Mouse (Mus musculus): ENCODE results near the gene Fem1a.

Gene Fem1a

GRCm38 (mm10) chr17:56256239-56256881 is at the start of gene Fem1a:
Gene Fem1a (plus strand): TSS chr17:56256810.
- peak; percentile 88 for DNase-seq (ENCODE audit: extremely low read depth, insufficient read length, low spot score)

GRCm38 (mm10) chr17:56206986-56207674 is 49.5 kb upstream of the Fem1a start:
- no peak for DNase-seq (ENCODE audit: extremely low read depth, insufficient read length, low spot score)

DNA sequence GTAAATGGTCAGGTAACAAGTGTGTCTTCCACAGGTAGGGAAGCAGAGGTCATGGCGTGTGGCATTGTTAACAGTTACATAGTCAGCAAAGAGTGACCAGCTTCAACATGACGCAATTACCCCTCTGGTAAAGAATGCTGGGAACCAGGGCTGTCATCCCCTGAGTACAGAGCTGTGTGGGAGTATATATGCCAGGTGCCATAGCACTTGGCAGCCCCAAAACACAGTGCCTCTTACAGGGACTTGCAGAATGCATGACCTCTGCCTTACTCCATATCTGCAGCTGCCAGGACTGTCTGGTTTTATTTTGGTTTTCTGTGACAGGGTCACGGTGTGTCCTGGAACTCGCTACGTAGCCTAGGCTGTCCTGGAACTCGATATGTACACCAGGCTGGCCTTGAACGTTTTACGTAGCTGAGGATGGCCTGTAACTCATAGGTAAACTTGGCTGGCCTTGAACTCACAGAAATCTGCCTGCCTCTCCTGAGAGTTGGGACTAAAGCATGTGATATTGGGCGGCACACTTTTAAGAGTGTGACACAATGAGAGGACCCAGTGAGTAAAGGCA is 48.6 kb upstream of the Fem1a start:
- DNase-seq (ENCODE audit: extremely low read depth, insufficient read length, low spot score), result no peak

DNA sequence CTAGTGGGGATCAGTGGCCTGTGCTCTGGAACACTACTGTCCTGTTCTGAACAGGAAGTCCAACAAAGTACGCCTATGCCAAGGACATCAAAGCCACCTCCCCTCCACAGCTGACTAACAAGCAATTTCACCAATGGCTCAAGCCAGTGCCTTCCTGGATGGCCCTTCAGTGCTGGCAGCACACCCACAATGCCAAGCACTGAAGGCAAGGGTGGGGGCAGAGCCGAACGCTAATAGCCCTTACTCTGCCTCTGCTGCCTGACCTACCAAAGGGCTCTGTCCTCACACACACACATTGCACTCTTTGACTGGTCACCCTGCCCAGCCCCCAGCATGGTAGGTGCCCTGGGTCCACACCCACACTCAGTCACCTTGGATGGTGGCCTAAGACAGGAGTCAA is 47.8 kb upstream of the Fem1a start:
- no peak for DNase-seq (ENCODE audit: extremely low read depth, insufficient read length, low spot score)

DNA sequence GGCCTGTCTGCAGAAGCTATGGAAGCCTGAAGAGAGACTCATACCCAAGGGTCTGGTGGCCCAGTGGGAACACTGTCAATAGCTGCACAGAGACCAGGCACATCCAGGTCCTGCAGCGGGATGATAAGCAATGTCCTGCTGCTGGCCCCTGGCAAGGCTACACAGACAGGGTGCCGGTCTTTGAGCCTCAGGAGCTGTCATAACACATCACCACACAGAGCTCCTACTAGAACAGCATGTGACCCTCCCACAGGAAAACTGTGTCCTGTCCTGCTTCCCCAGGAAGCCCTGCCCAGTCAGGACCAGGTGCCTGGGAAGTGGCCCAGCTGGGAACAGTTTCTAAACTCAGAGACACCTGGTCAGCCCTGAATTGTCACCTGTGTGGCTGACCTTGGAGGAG is 45.5 kb upstream of the Fem1a start:
- no peak for DNase-seq (ENCODE audit: extremely low read depth, insufficient read length, low spot score)

- no peak for DNase-seq (ENCODE audit: extremely low read depth, insufficient read length, low spot score)
Observed at GRCm38 (mm10) chr17:56212676-56213075, 43.9 kb upstream of the Fem1a start.

GRCm38 (mm10) chr17:56214229-56214628 is 42.4 kb upstream of the Fem1a start:
- no peak for DNase-seq (ENCODE audit: extremely low read depth, insufficient read length, low spot score)

- no peak for DNase-seq (ENCODE audit: extremely low read depth, insufficient read length, low spot score)
Observed at GRCm38 (mm10) chr17:56217670-56218069, 38.9 kb upstream of the Fem1a start.

- peak; percentile 88 for DNase-seq (ENCODE audit: extremely low read depth, insufficient read length, low spot score)
Observed at GRCm38 (mm10) chr17:56218377-56219191, 38.0 kb upstream of the Fem1a start, which contains the start of gene Dpp9. Gene Dpp9 (minus strand): TSS chr17:56218905.

- no peak for DNase-seq (ENCODE audit: extremely low read depth, insufficient read length, low spot score)
Observed at GRCm38 (mm10) chr17:56219251-56219650, 37.4 kb upstream of the Fem1a start.

GRCm38 (mm10) chr17:56219805-56220204 is 36.8 kb upstream of the Fem1a start:
- DNase-seq (ENCODE audit: extremely low read depth, insufficient read length, low spot score), result no peak

GRCm38 (mm10) chr17:56224916-56225315 is 31.7 kb upstream of the Fem1a start:
- DNase-seq (ENCODE audit: extremely low read depth, insufficient read length, low spot score), result no peak

DNA sequence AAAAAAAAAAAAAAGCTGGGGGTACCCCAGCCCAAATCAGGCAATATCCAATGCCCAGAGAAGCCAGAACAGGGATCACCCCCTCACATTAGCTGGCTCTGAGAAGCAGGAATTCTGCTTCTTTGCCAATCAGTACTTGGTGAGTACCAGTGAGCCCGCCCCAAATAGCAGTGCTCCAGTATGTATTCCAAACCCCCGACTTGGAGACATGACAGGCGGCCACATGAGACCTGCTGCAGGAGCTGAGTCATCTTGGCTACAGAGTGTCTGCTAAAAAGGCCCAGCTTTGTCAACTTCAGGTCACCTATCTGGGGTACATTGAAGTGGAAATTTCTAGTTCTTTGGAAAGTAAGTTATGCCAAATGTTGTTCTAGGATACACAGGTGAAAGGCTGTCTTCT is 30.0 kb upstream of the Fem1a start:
- DNase-seq (ENCODE audit: extremely low read depth, insufficient read length, low spot score), result no peak

DNA sequence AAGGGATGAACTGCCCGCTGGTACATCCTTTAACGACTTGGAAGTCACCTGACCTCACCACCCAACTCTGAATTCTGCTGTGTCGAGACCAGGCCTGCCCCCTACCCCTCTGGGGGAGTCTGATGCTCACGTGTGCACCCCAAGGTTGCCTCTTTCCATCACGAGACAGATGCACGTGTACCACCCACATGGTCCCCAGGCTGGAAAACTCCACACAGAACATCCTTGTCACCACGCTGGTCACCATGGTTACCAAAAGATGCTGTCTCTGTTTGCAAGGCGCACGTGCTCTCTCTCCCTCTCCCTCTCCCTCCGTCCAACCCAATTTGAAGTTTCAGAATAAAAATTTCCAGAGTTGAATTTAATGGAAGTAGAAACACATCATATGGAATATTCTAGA is 26.7 kb upstream of the Fem1a start:
- no peak for DNase-seq (ENCODE audit: extremely low read depth, insufficient read length, low spot score)

- no peak for DNase-seq (ENCODE audit: extremely low read depth, insufficient read length, low spot score)
Observed at GRCm38 (mm10) chr17:56233389-56233788, 23.2 kb upstream of the Fem1a start.

- peak; percentile 30 for DNase-seq (ENCODE audit: extremely low read depth, insufficient read length, low spot score)
Observed at GRCm38 (mm10) chr17:56233818-56234469, 22.7 kb upstream of the Fem1a start.

DNA sequence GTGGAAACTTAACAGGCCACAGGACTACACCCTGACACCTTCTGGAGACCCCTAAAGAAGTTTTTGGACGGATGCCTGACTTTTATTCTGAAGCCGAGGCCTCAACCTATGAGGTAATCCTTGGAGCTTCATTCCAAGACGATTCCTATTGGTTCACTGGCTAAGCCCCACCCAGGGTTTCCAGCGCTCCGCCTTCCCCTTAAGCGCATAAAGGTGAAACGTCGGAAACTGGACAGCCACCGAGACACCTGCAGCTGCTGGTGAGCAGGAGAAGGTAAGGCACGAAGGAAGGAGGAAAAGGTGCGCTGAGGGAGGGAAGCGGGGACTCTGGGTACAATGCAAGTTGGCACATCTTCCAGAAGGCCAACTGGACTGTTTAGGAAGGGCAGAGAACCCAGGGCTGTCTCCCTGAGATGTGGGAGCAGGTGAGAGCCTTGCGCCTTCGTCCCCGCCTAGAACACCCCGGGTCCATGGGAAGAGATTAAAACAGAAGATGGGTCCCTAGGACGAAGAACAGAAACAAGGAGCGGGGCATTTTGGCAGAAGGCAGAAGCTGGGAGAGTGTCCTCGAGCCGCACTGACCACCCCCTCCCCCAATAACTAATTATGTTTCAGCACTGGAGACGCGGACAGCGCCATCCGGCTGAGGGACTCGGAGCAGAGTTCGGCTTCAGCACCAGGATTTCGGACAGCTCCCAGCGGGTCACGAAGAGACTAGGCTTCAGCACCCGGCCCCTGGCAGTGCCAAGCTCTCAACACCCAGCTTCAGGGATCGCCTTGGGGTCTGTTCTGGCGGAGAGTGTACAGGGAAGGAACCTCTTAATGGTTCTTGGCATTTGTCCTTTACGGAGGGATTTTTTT is 14.8 kb upstream of the Fem1a start:
- peak; percentile 53 for DNase-seq (ENCODE audit: extremely low read depth, insufficient read length, low spot score)

GRCm38 (mm10) chr17:56245608-56246007 is 11.0 kb upstream of the Fem1a start:
- DNase-seq (ENCODE audit: extremely low read depth, insufficient read length, low spot score), result no peak

DNA sequence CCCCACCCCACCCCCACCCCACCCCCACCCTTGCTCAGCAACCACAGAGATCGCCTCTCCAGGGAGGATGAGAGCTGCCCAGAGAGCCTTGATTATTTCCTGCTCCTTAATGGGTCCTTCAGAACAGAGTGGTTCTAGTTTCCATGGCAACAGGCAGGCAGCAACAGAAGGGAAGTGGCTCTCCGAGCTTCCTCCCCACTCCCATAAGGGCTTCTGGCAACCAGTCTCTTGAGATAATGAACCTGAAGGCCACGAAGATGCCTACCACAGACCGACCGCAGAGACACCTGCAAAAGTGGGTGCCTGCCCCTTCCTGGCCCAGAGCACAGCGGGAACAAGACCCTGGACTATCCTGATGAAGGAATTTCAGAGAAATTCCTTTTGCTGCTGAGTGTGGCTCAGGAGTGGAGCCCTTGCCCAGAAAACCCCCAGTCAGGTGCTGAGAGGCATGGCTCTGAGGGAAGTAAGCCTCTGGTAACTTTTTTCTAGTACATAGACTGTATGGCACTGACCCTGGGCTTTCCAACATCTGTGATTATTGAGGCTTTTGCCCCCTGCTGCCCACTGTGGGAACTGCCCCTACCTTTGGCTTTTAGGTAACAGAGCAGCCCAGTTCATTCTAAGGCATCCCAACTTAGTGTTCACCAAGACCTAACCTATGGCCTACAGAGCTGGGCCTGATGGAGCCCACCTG is 5.3 kb upstream of the Fem1a start:
- no peak for DNase-seq (ENCODE audit: extremely low read depth, insufficient read length, low spot score)

Measured in 3134 (cell line).